Mouse (Mus musculus) gastrocnemius, postnatal 10 days (tissue): Measurements from ENCODE around the gene Nfib. TPM values are rescaled to one million over a fixed set of nuclear protein-coding genes. Genes with fewer than 3 reads are reported as not detected.

Source experiments
- DNase-seq: peaks from one replicate; pipeline ENCODE4 v3.0.0; 2021; ENCODE audit warnings: mixed read lengths
- total RNA-seq, 2 experiments: library from RNA; stranded (reverse); gene quantifications; 2 replicates each; pipeline ENCODE4 v1.2.3; 2021

The Nfib gene
- total RNA-seq, 2 experiments from 2014 or later = 145 to 150 TPM

- DNase-seq = peak; percentile 98
Measured at GRCm38 (mm10) chr4:82512743-82513425, 192.7 kb downstream of the Nfib start.

DNA sequence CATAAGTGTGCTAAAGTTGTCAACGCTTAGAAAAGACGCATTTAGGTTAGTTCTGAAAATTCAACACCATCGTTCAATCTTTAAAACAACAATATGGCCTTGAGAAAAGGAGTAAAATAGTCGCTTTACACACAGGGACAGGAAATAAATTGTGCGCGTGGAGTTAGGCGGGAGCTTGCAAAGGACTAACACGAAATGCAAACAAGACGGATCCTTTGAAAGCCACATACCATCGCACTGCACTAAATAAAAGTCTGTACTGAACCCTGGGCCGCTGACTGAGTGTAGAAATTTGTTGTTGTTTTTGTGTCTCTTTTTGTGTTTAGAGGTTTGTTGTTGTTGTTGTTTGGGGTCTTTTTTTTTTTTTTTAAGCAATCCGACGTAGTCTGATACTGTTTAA lies 193.2 kb downstream of the Nfib start:
- no peak for DNase-seq

DNA sequence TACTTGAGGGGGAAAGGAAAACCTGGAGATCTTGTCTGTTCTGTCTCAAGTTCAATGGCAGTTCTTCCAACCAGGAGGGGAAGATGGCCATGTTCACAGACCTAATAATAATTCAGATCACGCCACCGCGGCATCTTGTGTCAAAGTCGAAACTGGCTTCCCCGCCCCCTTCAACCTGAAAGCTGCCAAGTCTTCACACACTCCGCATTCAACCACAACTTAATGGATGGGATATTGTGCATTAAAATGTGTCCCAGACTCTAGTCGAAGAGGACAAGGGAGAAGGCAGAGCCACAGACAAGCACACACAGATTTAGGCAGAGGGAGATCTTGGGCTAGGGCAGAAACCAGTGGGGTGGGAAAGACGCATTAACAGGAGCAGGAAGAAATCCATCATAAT lies 194.0 kb downstream of the Nfib start:
- peak; percentile 49 for DNase-seq

- no peak for DNase-seq
Measured at GRCm38 (mm10) chr4:82511001-82511513, 194.5 kb downstream of the Nfib start.

GRCm38 (mm10) chr4:82509771-82510170 lies 195.8 kb downstream of the Nfib start:
- DNase-seq = no peak

GRCm38 (mm10) chr4:82509166-82509767 lies 196.3 kb downstream of the Nfib start:
- no peak for DNase-seq

- no peak for DNase-seq
Measured at GRCm38 (mm10) chr4:82508281-82508687, 197.3 kb downstream of the Nfib start.

GRCm38 (mm10) chr4:82507541-82508280 lies 197.8 kb downstream of the Nfib start:
- DNase-seq = peak; percentile 60

GRCm38 (mm10) chr4:82506731-82507331 lies 198.7 kb downstream of the Nfib start:
- DNase-seq = no peak

DNA sequence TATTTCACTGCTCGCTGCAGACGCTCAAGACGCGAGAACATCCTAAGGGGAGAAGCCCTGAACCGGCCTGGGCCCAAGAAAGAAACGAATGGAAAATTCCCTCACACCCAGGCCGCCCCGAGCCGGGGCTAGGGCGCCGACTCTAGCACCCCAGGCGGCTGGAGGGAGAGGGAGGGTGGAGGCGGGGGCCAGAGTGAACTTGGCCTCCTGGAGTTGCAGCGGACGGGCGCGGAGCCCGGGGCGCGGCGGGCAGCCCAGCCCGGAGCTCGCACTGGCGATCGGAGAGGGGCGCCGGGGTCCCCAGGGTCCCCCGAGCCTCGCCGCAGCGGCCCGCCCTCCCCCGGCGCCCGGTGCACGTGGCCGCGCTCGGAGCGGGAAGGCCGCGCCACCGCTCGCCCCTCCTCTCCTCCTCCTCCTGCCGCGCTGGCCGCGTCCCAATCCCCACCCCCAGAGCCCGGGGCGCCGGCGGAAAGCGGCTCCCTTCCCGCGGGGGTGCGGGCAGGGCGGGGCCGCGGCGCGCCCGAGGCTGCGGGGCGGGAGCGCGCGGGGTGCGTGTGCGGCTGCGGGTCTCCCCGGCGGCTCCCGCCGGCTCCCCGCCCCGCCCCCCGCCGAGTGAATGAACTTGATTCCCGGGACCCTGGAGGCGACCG lies 199.3 kb downstream of the Nfib start:
- DNase-seq = peak; percentile 97

GRCm38 (mm10) chr4:82505121-82506031 lies 200.2 kb downstream of the Nfib start:
- DNase-seq = peak; percentile 77

- DNase-seq = peak; percentile 55
Measured at GRCm38 (mm10) chr4:82504284-82505120, 201.0 kb downstream of the Nfib start.

DNA sequence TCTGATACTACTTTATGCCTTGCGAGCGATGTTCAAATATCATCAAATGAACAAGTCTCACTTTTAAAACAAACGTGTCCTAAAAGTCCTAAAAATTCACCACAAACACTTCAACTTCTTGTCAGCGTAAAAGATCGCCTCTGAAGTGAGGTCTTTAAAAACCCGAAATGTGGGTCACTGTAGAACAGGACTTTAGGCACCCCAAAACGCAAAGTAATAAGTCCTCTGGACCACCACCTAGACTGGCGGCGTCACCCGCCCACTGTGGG lies 201.6 kb downstream of the Nfib start:
- DNase-seq = no peak

- no peak for DNase-seq
Measured at GRCm38 (mm10) chr4:82503274-82504014, 202.1 kb downstream of the Nfib start.

DNA sequence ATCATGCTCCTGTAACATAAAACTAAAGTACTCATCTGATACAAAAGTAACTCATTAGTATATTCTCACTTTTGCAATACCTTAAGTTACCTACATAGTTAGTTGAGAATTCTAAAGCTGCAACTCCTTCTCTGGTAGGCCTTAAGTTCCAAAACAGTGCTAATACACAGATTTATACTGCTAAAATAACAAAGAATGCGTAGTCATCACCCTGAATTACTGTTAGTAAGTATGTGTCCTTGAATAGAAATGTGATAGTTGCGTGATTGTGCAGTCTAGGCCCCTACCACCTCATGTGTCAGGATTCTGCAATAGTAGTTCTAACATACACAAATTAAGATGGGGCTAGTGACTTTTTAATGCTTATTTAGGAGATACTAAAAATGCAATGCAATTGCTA lies 202.9 kb downstream of the Nfib start:
- DNase-seq = no peak

GRCm38 (mm10) chr4:82502012-82502411 lies 203.5 kb downstream of the Nfib start:
- DNase-seq = no peak

DNA sequence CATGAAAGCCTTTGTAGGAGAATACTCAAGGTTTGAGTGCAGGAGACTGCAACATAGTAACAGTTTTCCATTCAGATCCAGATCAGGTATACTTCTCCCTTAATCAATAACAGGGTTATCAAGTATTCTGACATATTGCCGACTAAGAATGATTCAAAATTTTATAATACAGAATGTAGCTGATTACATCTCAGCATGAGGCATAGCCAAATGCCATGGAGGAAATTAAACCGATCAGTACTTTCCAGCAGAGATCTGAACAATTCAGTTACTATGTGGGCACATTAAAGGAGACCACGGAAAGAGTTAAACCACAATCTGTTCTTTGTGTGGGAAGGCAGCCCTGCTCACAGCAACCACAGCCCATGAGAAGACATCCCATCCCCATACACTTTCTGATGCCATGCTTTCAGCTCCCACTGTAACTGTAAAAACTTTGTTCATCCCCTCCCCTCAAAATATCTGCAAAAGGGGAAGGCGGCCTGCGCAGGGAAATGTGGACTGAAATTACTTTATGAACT lies 204.9 kb downstream of the Nfib start:
- DNase-seq = no peak

GRCm38 (mm10) chr4:82499725-82500577 lies 205.6 kb downstream of the Nfib start:
- no peak for DNase-seq
